Mouse (Mus musculus): ENCODE results near the gene Faim2. TPM values are rescaled to one million over a fixed set of nuclear protein-coding genes. Genes with fewer than 3 reads are reported as not detected.
A peak's percentile ranks its signal among the peaks of the same experiment; 100 is the strongest.

The Faim2 gene
- polyA plus RNA-seq, 1 experiment from 2014 or later: 0.16 TPM

- no peak for DNase-seq
- WGBS (ENCODE audit: insufficient replicate concordance): 31% methylated on average over 6 of the region's 6 CpGs
- H3K27me3 ChIP-seq: peaks cover 8% of the 10 kb centered on the region; the same call in 1 of the 2 replicates
- H3K4me2 ChIP-seq: no peak overlapping the region
- no peak for ATAC-seq (ENCODE audit: low read depth)
- no peak overlapping the region for H3K27ac ChIP-seq
- no peaks in the 10 kb centered on the region for H3K4me1 ChIP-seq (replicated peaks)
- H3K9me3 ChIP-seq (replicated peaks): no peaks in the 10 kb centered on the region
- H3K36me3 ChIP-seq: no peaks in the 10 kb centered on the region
- H3K4me3 ChIP-seq (replicated peaks): no peak overlapping the region
- no peak overlapping the region for H3K9ac ChIP-seq
Observed at GRCm38 (mm10) chr15:99484745-99485144, 43.2 kb downstream of the Faim2 start.

GRCm38 (mm10) chr15:99475814-99476213 is 52.2 kb downstream of the Faim2 start:
- Histone ChIP-seq H3K4me2 (no peak overlapping the region), H3K27me3 (no peaks in the 10 kb centered on the region; the same call in 1 of the 2 replicates), H3K27ac (no peak overlapping the region), H3K4me3 (replicated peaks) (no peak overlapping the region), H3K9me3 (replicated peaks) (no peaks in the 10 kb centered on the region), H3K9ac (no peak overlapping the region), H3K36me3 (no peaks in the 10 kb centered on the region), H3K4me1 (replicated peaks) (peaks cover 32% of the 10 kb centered on the region)
- no peak for ATAC-seq (ENCODE audit: low read depth)
- 61% methylated on average over 1 of the region's 1 CpGs for WGBS (ENCODE audit: insufficient replicate concordance)
- no peak for DNase-seq

- DNase-seq (peak; percentile 78), ATAC-seq (ENCODE audit: low read depth) (peak; percentile 80)
- H3K36me3 ChIP-seq: peaks cover 10% of the 10 kb centered on the region; the same call in 1 of the 2 replicates
- H3K4me3 ChIP-seq (replicated peaks): peak within 1 kb of the TSS; percentile 85
- H3K9me3 ChIP-seq (replicated peaks): no peaks in the 10 kb centered on the region
- peak within 1 kb of the TSS; percentile 89 for H3K4me2 ChIP-seq
- H3K27ac ChIP-seq: peak within 1 kb of the TSS; percentile 84
- under 1% methylated on average over 26 of the region's 26 CpGs for WGBS (ENCODE audit: insufficient replicate concordance)
- no peaks in the 10 kb centered on the region; the same call in 1 of the 2 replicates for H3K27me3 ChIP-seq
- H3K9ac ChIP-seq: peak within 1 kb of the TSS; percentile 87
- peaks cover 35% of the 10 kb centered on the region for H3K4me1 ChIP-seq (replicated peaks)
Observed at GRCm38 (mm10) chr15:99474576-99474926, 53.4 kb downstream of the Faim2 start, which contains the start of gene Bcdin3d. Gene Bcdin3d (minus strand): TSS chr15:99474730.

GRCm38 (mm10) chr15:99473801-99474575 is 54.0 kb downstream of the Faim2 start:
- Histone ChIP-seq H3K4me1 (replicated peaks) (peaks cover 35% of the 10 kb centered on the region), H3K9me3 (replicated peaks) (no peaks in the 10 kb centered on the region), H3K36me3 (peaks cover 13% of the 10 kb centered on the region; the same call in 1 of the 2 replicates), H3K4me3 (replicated peaks) (peak overlapping the region; percentile 85), H3K27me3 (no peaks in the 10 kb centered on the region; the same call in 1 of the 2 replicates), H3K9ac (peak overlapping the region; percentile 87), H3K27ac (peak overlapping the region; percentile 84), H3K4me2 (peak overlapping the region; percentile 89)
- peak; percentile 41 for DNase-seq
- peak; percentile 58 for ATAC-seq (ENCODE audit: low read depth)
- WGBS (ENCODE audit: insufficient replicate concordance): 1% methylated on average over 38 of the region's 38 CpGs

GRCm38 (mm10) chr15:99472972-99473371 is 55.0 kb downstream of the Faim2 start:
- Histone ChIP-seq H3K27me3 (no peaks in the 10 kb centered on the region; the same call in 1 of the 2 replicates), H3K9ac (no peak overlapping the region), H3K36me3 (peaks cover 13% of the 10 kb centered on the region; the same call in 1 of the 2 replicates), H3K27ac (no peak overlapping the region), H3K4me1 (replicated peaks) (peaks cover 35% of the 10 kb centered on the region), H3K4me2 (peak overlapping the region; percentile 89), H3K9me3 (replicated peaks) (no peaks in the 10 kb centered on the region), H3K4me3 (replicated peaks) (no peak overlapping the region)
- ATAC-seq (ENCODE audit: low read depth) (no peak), DNase-seq (no peak)
- WGBS (ENCODE audit: insufficient replicate concordance): 54% methylated on average over 7 of the region's 7 CpGs

- no peak overlapping the region for H3K4me3 ChIP-seq (replicated peaks)
- 59% methylated on average over 14 of the region's 14 CpGs for WGBS (ENCODE audit: insufficient replicate concordance)
- DNase-seq: no peak
- ATAC-seq (ENCODE audit: low read depth): no peak
- no peaks in the 10 kb centered on the region for H3K27me3 ChIP-seq
- peaks cover 13% of the 10 kb centered on the region; the same call in 1 of the 2 replicates for H3K36me3 ChIP-seq
- H3K4me2 ChIP-seq: no peak overlapping the region
- H3K9ac ChIP-seq: no peak overlapping the region
- no peak overlapping the region for H3K27ac ChIP-seq
- H3K4me1 ChIP-seq (replicated peaks): peaks cover 35% of the 10 kb centered on the region
- no peaks in the 10 kb centered on the region for H3K9me3 ChIP-seq (replicated peaks)
Observed at GRCm38 (mm10) chr15:99471677-99472063, 56.3 kb downstream of the Faim2 start.

- Histone ChIP-seq H3K27ac (no peak overlapping the region), H3K4me2 (no peak overlapping the region; the same call in 1 of the 2 replicates), H3K36me3 (peaks cover 13% of the 10 kb centered on the region; the same call in 1 of the 2 replicates), H3K9ac (no peak overlapping the region), H3K27me3 (no peaks in the 10 kb centered on the region), H3K4me3 (replicated peaks) (no peak overlapping the region), H3K4me1 (replicated peaks) (peaks cover 35% of the 10 kb centered on the region), H3K9me3 (replicated peaks) (no peaks in the 10 kb centered on the region)
- 51% methylated on average over 17 of the region's 17 CpGs for WGBS (ENCODE audit: insufficient replicate concordance)
- no peak for ATAC-seq (ENCODE audit: low read depth)
- no peak for DNase-seq
Observed at GRCm38 (mm10) chr15:99470971-99471676, 56.8 kb downstream of the Faim2 start.

- Histone ChIP-seq H3K36me3 (peaks cover 13% of the 10 kb centered on the region; the same call in 1 of the 2 replicates), H3K4me2 (no peak overlapping the region), H3K27ac (no peak overlapping the region), H3K4me3 (replicated peaks) (no peak overlapping the region), H3K27me3 (no peaks in the 10 kb centered on the region), H3K9me3 (replicated peaks) (no peaks in the 10 kb centered on the region), H3K4me1 (replicated peaks) (peaks cover 35% of the 10 kb centered on the region), H3K9ac (no peak overlapping the region)
- no peak for ATAC-seq (ENCODE audit: low read depth)
- no peak for DNase-seq
- 87% methylated on average over 31 of the region's 31 CpGs for WGBS (ENCODE audit: insufficient replicate concordance)
Observed at GRCm38 (mm10) chr15:99470224-99470761, 57.7 kb downstream of the Faim2 start.

- H3K4me2 ChIP-seq: no peak overlapping the region
- no peak for ATAC-seq (ENCODE audit: low read depth)
- DNase-seq: no peak
- H3K27ac ChIP-seq: no peak overlapping the region
- no peak overlapping the region for H3K4me3 ChIP-seq (replicated peaks)
- peaks cover 13% of the 10 kb centered on the region; the same call in 1 of the 2 replicates for H3K36me3 ChIP-seq
- no peaks in the 10 kb centered on the region for H3K27me3 ChIP-seq
- no peak overlapping the region for H3K9ac ChIP-seq
- H3K9me3 ChIP-seq (replicated peaks): no peaks in the 10 kb centered on the region
- WGBS (ENCODE audit: insufficient replicate concordance): 79% methylated on average over 4 of the region's 4 CpGs
- H3K4me1 ChIP-seq (replicated peaks): peaks cover 29% of the 10 kb centered on the region
Observed at GRCm38 (mm10) chr15:99469736-99470135, 58.2 kb downstream of the Faim2 start.

- ATAC-seq (ENCODE audit: low read depth): no peak
- Histone ChIP-seq H3K9me3 (replicated peaks) (no peaks in the 10 kb centered on the region), H3K4me1 (replicated peaks) (peaks cover 25% of the 10 kb centered on the region), H3K27me3 (no peaks in the 10 kb centered on the region), H3K4me2 (no peak overlapping the region), H3K4me3 (replicated peaks) (no peak overlapping the region), H3K9ac (no peak overlapping the region), H3K27ac (no peak overlapping the region), H3K36me3 (peaks cover 13% of the 10 kb centered on the region; the same call in 1 of the 2 replicates)
- DNase-seq: peak; percentile 60
- WGBS (ENCODE audit: insufficient replicate concordance): 29% methylated on average over 3 of the region's 3 CpGs
Observed at GRCm38 (mm10) chr15:99469067-99469466, 58.9 kb downstream of the Faim2 start.

GRCm38 (mm10) chr15:99463194-99463593 is 64.8 kb downstream of the Faim2 start:
- no peaks in the 10 kb centered on the region for H3K9me3 ChIP-seq (replicated peaks)
- no peak overlapping the region for H3K9ac ChIP-seq
- DNase-seq (no peak), ATAC-seq (ENCODE audit: low read depth) (no peak)
- H3K27me3 ChIP-seq: no peaks in the 10 kb centered on the region
- 70% methylated on average over 13 of the region's 13 CpGs for WGBS (ENCODE audit: insufficient replicate concordance)
- peaks cover 5% of the 10 kb centered on the region for H3K4me1 ChIP-seq (replicated peaks)
- H3K4me3 ChIP-seq (replicated peaks): no peak overlapping the region
- no peaks in the 10 kb centered on the region for H3K36me3 ChIP-seq
- H3K4me2 ChIP-seq: no peak overlapping the region
- no peak overlapping the region for H3K27ac ChIP-seq

All from liver, embryonic 13.5 days (tissue).